Mouse (Mus musculus) kidney, embryonic 16.5 days (tissue): ENCODE measurements around the gene Cnnm1. TPM values are rescaled to one million over a fixed set of nuclear protein-coding genes. Genes with fewer than 3 reads are reported as not detected.

Experiments
- ATAC-seq: fragments of 200-750 bp; cut with Nextera tagmentation; 2 replicates; pipeline ENCODE4 v1.8.0; 2017; ENCODE audit warnings: moderate TSS enrichment; ENCODE audit not compliant: low FRiP score, low TSS enrichment
- H3K27ac ChIP-seq: fragments of 300-500 bp; sonication (generic); 2 replicates; pipeline ENCODE4 v1.5.1; 2014; ENCODE audit warnings: low read length
- H3K27me3 ChIP-seq: fragments of 300-500 bp; sonication (generic); 2 replicates; pipeline ENCODE4 v1.6.1; 2014; ENCODE audit warnings: low read length, control low read depth, mixed read lengths; ENCODE audit not compliant: insufficient read depth
- H3K36me3 ChIP-seq: fragments of 300-500 bp; sonication (generic); 2 replicates; pipeline ENCODE4 v1.6.1; 2014; ENCODE audit warnings: low read length, control low read depth, mixed read lengths; ENCODE audit not compliant: insufficient read depth
- H3K4me1 ChIP-seq: fragments of 300-500 bp; sonication (generic); 2 replicates; pipeline ENCODE4 v1.6.1; 2014; ENCODE audit warnings: low read length, control low read depth, mixed read lengths; ENCODE audit not compliant: insufficient read depth
- H3K4me2 ChIP-seq: fragments of 300-500 bp; sonication (generic); replicated peaks from 2 replicates; pipeline ENCODE4 v1.6.1; 2014; ENCODE audit warnings: low read depth, low read length
- H3K4me3 ChIP-seq: fragments of 300-500 bp; sonication (generic); 2 replicates; pipeline ENCODE4 v1.5.1; 2014; ENCODE audit warnings: mild to moderate bottlenecking, low read length
- H3K9ac ChIP-seq: fragments of 300-500 bp; sonication (generic); replicated peaks from 2 replicates; pipeline ENCODE4 v1.6.1; 2014; ENCODE audit warnings: low read length
- H3K9me3 ChIP-seq: fragments of 300-500 bp; sonication (generic); 2 replicates; pipeline ENCODE4 v1.6.1; 2016; ENCODE audit warnings: low read length, control low read depth
- WGBS: fragments of 180-500 bp; shearing (Covaris S2); extraction: QIAGEN DNeasy Blood & Tissue Kit; methylation state at CpG from one replicate; pipeline ENCODE4 v1.1.7; 2014; 5-methylcytosine and 5-hydroxymethylcytosine counted together
- polyA plus RNA-seq: library from polyadenylated mRNA; unstranded; fragments of >200 nt; fragmentation: Nextera tagmentation; extraction: Ambion mirVana; gene quantifications from 2 replicates; pipeline ENCODE4 v1.2.1, GENCODE M21; 2015

The Cnnm1 gene
- 0.05 and 0.27 TPM in 2 replicates for polyA plus RNA-seq

GRCm38 (mm10) chr19:43440112-43440737 lies at the start of gene Cnnm1:
Gene Cnnm1 (plus strand): TSS chr19:43440436.
- WGBS: under 1% methylated on average over 48 of the region's 51 CpGs
- Histone ChIP-seq H3K9ac (peak within 1 kb of the TSS; percentile 55), H3K4me1 (peaks cover 13% of the 10 kb centered on the region)

GRCm38 (mm10) chr19:43396327-43396726 lies 43.9 kb upstream of the Cnnm1 start:
- Histone ChIP-seq H3K27me3 (0 out of 2 replicates have a peak, but pooled peaks cover 2% of the 10 kb centered on the region), H3K36me3 (no peaks in the 10 kb centered on the region), H3K27ac (no peak overlapping the region), H3K4me2 (no peak overlapping the region), H3K9ac (no peak overlapping the region), H3K4me1 (no peaks in the 10 kb centered on the region), H3K9me3 (no peaks in the 10 kb centered on the region), H3K4me3 (no peak overlapping the region)
- WGBS: 7% methylated on average over 4 of the region's 4 CpGs
- ATAC-seq: no peak

More at GRCm38 (mm10) chr19:43440112-43440737, at the start of gene Cnnm1:
- H3K27ac ChIP-seq: no peak within 1 kb of the TSS
- H3K4me3 ChIP-seq: peak within 1 kb of the TSS; percentile 55
- peaks cover 57% of the 10 kb centered on the region for H3K27me3 ChIP-seq
- peak; percentile 74 for ATAC-seq
- H3K9me3 ChIP-seq: no peaks in the 10 kb centered on the region
- no peaks in the 10 kb centered on the region for H3K36me3 ChIP-seq
- H3K4me2 ChIP-seq: peak within 1 kb of the TSS; percentile 100

- 36% methylated on average over 1 of the region's 1 CpGs for WGBS
These were observed 33.1 kb upstream of the Cnnm1 start for GRCm38 (mm10) chr19:43407181-43407580.

GRCm38 (mm10) chr19:43415565-43415964 lies 24.7 kb upstream of the Cnnm1 start:
- no peaks in the 10 kb centered on the region for H3K27me3 ChIP-seq
- no peak overlapping the region for H3K9ac ChIP-seq
- no peaks in the 10 kb centered on the region for H3K9me3 ChIP-seq
- no peak overlapping the region for H3K27ac ChIP-seq
- no peak for ATAC-seq
- 74% methylated on average over 2 of the region's 2 CpGs for WGBS
- H3K4me1 ChIP-seq: no peaks in the 10 kb centered on the region
- H3K36me3 ChIP-seq: no peaks in the 10 kb centered on the region
- no peak overlapping the region for H3K4me3 ChIP-seq
- H3K4me2 ChIP-seq: no peak overlapping the region

More at GRCm38 (mm10) chr19:43407181-43407580, 33.1 kb upstream of the Cnnm1 start:
- no peaks in the 10 kb centered on the region for H3K9me3 ChIP-seq
- H3K27me3 ChIP-seq: no peaks in the 10 kb centered on the region
- no peak overlapping the region for H3K9ac ChIP-seq
- no peak overlapping the region for H3K4me2 ChIP-seq
- H3K36me3 ChIP-seq: no peaks in the 10 kb centered on the region
- no peak overlapping the region for H3K27ac ChIP-seq
- H3K4me1 ChIP-seq: no peaks in the 10 kb centered on the region
- H3K4me3 ChIP-seq: no peak overlapping the region
- no peak for ATAC-seq

- H3K4me2 ChIP-seq: no peak overlapping the region
- H3K27ac ChIP-seq: no peak overlapping the region
- no peaks in the 10 kb centered on the region for H3K9me3 ChIP-seq
- ATAC-seq: no peak
- peaks cover 4% of the 10 kb centered on the region; the same call in 1 of the 2 replicates for H3K27me3 ChIP-seq
- no peaks in the 10 kb centered on the region for H3K4me1 ChIP-seq
- H3K36me3 ChIP-seq: no peaks in the 10 kb centered on the region
- no peak overlapping the region for H3K9ac ChIP-seq
- 81% methylated on average over 3 of the region's 3 CpGs for WGBS
- H3K4me3 ChIP-seq: no peak overlapping the region
These were observed 19.7 kb upstream of the Cnnm1 start for GRCm38 (mm10) chr19:43420506-43420905.

- Histone ChIP-seq H3K4me3 (no peak overlapping the region), H3K4me1 (no peaks in the 10 kb centered on the region), H3K27ac (no peak overlapping the region), H3K4me2 (no peak overlapping the region), H3K9ac (no peak overlapping the region), H3K27me3 (peaks cover 4% of the 10 kb centered on the region), H3K36me3 (no peaks in the 10 kb centered on the region), H3K9me3 (no peaks in the 10 kb centered on the region)
- no peak for ATAC-seq
- WGBS: 85% methylated on average over 2 of the region's 2 CpGs
These were observed 16.2 kb upstream of the Cnnm1 start for GRCm38 (mm10) chr19:43424082-43424481.

- no peak for ATAC-seq
These were observed 12.6 kb upstream of the Cnnm1 start for GRCm38 (mm10) chr19:43427446-43428224.

GRCm38 (mm10) chr19:43439246-43439645 lies 990 bp upstream of the Cnnm1 start:
- no peak overlapping the region for H3K4me3 ChIP-seq
- peaks cover 13% of the 10 kb centered on the region for H3K4me1 ChIP-seq
- H3K27me3 ChIP-seq: peaks cover 57% of the 10 kb centered on the region
- no peaks in the 10 kb centered on the region for H3K9me3 ChIP-seq
- ATAC-seq: no peak
- 83% methylated on average over 7 of the region's 7 CpGs for WGBS
- no peak overlapping the region for H3K4me2 ChIP-seq
- no peak overlapping the region for H3K27ac ChIP-seq
- H3K36me3 ChIP-seq: no peaks in the 10 kb centered on the region
- no peak overlapping the region for H3K9ac ChIP-seq

More at GRCm38 (mm10) chr19:43427446-43428224, 12.6 kb upstream of the Cnnm1 start:
- WGBS: 86% methylated on average over 24 of the region's 24 CpGs
- Histone ChIP-seq H3K4me2 (no peak overlapping the region), H3K4me1 (no peaks in the 10 kb centered on the region), H3K9ac (no peak overlapping the region), H3K27me3 (peaks cover 4% of the 10 kb centered on the region), H3K27ac (no peak overlapping the region), H3K4me3 (no peak overlapping the region), H3K36me3 (no peaks in the 10 kb centered on the region), H3K9me3 (no peaks in the 10 kb centered on the region)

- H3K4me1 ChIP-seq: peaks cover 13% of the 10 kb centered on the region
- peaks cover 58% of the 10 kb centered on the region for H3K27me3 ChIP-seq
- H3K9ac ChIP-seq: peak overlapping the region; percentile 55
- H3K4me3 ChIP-seq: peak overlapping the region; percentile 55
- no peaks in the 10 kb centered on the region for H3K36me3 ChIP-seq
- H3K4me2 ChIP-seq: peak overlapping the region; percentile 100
- no peak overlapping the region for H3K27ac ChIP-seq
- ATAC-seq: peak; percentile 72
- under 1% methylated on average over 76 of the region's 118 CpGs for WGBS
- H3K9me3 ChIP-seq: no peaks in the 10 kb centered on the region
These were observed 778 bp downstream of the Cnnm1 start for GRCm38 (mm10) chr19:43440768-43441660.
